Mouse (Mus musculus): Measurements from ENCODE around the gene BC049715.

The BC049715 gene

DNA sequence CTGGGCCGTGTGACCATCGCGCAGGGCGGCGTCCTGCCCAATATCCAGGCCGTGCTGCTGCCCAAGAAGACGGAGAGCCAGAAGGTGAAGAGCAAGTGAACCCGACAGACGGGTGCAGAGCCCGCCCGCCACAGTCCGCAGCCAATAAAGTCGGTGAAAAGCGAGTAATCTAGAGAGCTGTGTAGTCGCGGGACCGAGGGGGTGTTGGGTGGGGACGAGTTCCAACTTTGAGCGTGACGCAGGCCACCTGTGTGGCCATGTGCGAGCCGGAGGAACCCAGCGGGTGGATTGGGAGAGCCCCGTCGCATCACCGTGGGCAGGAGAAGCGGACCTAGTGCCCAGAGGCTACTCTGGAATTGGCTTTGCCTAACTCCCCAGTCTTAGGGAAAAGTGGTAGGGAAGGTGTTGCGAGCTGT is 18.8 kb upstream of the BC049715 start:
- no peak for DNase-seq (ENCODE audit: low read depth, low spot score)

DNA sequence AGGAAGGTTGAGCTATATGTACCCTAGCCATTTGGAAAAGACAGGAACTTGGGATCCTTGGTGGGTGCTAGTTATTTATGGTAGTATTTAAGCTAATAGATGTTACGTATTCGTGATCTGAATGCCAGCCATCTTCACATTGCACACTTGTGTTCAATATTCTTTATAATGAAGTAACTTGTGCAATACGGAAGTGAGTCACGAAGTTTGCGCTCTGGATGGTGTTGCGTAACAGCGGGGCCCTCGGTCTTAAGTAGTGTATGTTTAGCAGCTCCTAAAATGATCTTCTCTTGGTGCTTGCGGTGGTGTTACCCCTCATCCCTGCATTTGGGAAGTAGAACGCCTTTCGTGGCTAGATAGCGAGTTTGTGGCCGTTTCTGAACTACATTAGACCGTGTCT is 18.3 kb upstream of the BC049715 start:
- no peak for DNase-seq (ENCODE audit: low read depth, low spot score)

DNA sequence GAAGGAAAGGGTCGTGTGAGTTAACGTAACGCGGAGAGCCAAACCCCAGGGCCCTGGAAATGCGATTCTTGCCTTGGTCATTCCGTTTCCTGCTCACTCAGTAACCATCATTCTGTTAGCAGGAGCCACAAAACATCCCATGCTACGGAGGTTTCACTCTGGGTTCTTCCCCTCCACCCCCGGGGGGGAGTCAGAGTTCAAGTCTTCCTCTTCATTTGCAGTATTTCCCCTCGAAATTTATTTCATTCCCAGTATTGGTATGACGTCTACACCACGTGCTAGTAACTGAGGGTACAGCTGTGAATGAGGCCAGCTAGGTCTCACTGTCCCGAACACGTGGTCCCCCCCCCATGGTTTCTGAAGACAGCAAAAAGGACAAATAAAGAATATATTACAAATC is 17.8 kb upstream of the BC049715 start:
- no peak for DNase-seq (ENCODE audit: low read depth, low spot score)

DNA sequence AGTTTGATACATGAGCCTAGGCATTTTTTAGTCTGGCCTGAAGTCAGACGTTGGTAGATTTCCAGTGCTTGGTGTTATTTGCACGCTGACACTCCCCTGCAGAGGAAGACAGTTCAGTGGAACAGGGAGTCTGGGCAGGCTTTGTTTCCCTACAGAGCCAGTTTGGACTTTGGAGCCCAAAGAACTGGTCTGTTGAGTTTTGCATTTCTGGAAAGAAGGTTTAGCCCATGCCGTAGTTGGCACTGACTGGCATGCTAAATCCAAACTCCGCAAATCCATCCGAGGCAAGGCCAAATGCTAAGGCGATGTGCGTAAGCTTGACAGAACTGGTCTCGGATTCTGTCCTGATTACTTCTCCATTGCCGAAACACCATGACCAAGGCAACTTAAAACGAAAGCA is 16.2 kb upstream of the BC049715 start:
- DNase-seq (ENCODE audit: low read depth, low spot score) = no peak

DNA sequence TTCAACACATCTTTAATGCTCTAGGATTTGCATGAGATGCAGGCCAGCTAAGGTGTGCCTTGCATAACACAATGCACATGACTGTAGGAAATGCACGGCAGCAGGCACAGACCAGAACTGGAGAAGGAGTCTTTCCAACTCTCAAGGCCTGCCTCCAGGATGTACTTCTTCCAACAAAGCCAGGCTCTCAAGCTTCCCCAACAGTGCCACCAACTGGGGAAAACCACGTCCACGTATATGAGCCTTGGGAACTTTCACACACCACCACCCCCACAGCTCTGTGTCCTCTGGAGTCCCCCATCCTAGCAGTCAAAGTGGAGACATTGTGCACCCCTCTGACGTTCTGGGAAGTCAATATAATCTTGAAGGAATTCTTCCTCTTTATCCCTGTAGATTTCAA is 14.3 kb upstream of the BC049715 start:
- peak; percentile 68 for DNase-seq (ENCODE audit: low read depth, low spot score)

DNA sequence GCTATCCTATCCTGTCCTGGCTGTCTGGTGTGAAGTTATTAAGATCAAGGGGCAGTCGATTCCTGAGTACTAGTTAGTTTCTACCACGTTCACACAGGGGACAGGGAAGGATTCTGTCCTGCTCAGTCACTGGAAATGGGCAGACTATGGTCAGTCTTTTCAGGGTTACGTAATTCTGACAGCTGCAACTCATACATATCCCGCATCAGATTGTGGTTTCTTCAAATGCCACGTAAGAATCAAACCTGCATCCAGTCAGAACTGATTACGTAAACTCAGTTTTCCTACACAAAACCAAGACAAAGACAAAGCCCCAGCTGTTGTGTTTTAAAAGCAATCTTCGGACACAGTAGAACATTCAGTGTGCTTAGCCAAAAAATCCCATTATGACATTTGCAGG is 12.0 kb upstream of the BC049715 start:
- no peak for DNase-seq (ENCODE audit: low read depth, low spot score)

DNA sequence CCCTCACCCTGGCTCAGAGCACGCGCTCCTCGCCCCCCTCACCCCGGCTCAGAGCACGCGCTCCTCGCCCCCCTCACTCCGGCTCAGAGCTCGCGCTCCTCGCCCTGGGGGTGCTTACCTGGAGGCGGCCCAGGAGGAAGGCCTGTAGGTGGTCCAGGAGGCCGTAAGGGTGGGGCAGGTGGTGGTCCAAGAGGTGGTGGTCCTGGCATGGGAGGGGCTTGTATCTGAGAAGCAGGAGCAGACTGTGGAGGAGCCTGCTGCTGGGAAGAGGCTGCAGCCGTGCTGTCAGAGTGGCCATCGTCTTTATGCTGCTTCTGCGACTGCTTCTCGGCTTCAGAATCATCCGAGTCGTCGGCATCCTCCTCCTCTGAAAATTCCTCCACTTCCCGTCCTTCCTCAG is 10.6 kb upstream of the BC049715 start:
- DNase-seq (ENCODE audit: low read depth, low spot score) = no peak

DNA sequence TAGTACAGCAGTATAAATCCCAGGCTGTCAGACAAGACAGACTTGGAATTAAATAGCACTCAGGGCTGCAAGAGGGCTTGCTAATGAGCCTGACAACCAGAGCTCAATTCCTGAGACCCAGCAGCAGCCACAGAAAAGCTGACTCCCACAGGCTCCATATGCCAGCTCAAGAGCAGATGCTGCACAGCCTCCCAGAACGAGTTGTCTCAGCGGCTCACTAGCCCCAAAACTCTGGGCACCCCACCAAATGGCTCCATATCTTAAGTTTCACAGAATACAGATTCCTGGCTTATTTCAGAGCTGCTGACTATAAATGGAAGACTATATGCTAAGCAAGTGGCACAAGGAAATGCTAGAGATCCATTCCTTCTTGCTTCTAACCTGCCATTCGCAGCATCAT is 9.9 kb upstream of the BC049715 start:
- DNase-seq (ENCODE audit: low read depth, low spot score) = peak; percentile 97

DNA sequence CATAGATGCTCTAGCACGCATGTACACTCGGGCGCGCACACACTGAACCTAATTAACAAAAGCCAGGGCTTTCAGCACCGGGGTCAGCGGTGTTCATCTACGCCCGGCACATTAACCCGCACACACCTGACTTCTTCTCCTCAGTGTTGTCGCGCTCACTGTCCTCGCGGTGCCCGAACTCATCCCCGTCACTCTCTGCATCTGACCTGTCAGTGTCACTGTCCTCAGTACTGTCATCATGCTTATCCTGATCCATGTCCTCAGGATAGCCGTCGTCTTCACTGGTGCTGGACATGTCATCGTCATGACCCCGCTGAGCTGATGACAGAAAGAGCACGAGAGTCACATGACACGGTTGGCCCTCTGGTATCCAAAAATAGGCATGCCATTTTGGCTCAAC is 7.0 kb upstream of the BC049715 start:
- DNase-seq (ENCODE audit: low read depth, low spot score) = no peak

DNA sequence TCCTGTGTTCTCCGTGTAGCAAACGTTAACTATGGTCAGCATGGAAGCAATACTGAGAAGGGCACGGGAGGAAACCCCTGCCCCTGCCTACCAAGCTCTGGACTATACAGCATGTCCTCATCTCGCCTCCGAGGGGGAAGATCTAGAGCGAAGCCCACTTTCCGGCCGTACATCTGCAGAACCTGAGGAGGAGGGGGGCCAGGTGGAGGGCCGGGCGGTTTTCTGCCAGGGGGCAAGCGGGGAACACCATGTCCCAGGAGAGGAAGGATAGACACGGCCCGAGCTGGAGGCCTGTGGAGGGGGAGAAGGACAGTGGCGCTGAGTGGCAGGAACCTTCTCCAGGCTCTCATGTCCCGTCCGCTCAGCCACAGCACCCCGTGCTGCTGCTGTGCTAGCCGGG is 6.3 kb upstream of the BC049715 start:
- DNase-seq (ENCODE audit: low read depth, low spot score) = no peak

DNA sequence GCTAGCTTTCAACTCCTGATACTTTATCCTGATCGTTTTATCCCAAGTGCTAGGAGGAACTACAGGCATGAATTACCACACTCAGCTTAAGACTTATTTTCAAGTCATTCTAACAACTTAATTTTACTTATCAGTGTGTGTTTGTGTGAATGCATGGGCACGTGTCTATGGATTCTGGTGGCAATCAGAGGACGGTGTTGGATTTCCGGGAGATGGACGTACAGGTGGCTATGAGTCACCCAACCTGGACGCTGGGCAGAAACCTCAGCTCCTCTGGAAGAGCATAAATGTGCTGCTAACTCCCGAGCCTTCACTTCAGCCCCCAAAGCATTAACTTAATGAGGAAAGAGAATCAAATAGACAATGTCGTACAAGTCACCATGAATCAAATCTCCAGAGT is 2.4 kb upstream of the BC049715 start:
- DNase-seq (ENCODE audit: low read depth, low spot score) = no peak

DNA sequence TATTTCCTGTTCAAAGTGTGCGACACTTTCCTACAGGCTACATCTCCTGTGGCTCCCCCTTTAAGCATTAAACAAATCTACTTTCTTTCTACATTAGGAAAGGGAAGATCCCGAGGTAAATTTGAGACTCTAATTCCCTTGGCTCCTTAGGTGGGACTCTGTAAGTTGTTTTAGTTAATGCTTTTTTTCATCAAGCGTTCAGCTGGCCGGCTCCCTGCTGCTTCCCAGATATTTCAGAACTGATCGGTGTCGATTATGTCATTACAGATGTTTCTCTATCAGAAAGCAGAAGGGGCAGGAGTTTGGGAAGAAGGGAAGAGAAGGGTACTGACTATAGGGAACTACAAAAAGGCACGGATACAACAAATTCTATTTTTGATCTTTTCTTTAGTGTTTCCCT is 310 bp upstream of the BC049715 start:
- DNase-seq (ENCODE audit: low read depth, low spot score) = no peak

DNA sequence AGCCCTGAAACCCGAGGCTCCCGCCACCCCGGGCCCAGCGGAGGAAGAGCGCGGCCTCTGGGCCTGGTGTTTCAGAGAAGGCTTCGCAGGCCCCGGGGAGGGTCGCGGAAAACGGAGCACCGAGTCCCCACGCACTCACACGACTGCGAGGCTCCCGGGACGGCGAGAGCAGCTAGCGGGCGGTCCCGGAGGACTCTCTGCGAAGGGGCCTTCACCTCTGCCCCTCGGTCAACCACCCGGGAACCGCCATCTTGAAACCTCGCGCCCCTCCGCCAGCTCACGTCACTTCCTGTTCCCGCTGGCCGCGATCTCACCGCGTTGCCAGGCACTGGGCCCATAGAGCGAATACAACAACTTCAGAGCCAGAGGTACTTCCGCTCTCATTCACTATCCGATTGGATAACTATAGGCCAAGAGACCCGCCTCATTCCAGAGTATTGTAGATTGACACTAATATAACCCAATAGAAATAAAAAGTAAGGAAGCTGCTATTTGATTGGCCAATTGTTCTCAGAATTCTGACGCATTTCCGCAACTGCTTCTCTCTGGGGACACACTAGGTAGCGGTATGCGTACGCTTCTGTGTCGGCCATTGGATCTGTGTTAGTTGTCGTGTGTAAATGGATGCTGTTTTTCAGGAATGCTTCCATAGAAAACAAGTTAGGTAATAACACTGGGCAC is 595 bp downstream of the BC049715 start, which contains the start of gene Wbp11:
TSS of gene Wbp11 (minus strand) at position 353 of the 681 bp plus-strand sequence.
- peak; percentile 99 for DNase-seq (ENCODE audit: low read depth, low spot score)

DNA sequence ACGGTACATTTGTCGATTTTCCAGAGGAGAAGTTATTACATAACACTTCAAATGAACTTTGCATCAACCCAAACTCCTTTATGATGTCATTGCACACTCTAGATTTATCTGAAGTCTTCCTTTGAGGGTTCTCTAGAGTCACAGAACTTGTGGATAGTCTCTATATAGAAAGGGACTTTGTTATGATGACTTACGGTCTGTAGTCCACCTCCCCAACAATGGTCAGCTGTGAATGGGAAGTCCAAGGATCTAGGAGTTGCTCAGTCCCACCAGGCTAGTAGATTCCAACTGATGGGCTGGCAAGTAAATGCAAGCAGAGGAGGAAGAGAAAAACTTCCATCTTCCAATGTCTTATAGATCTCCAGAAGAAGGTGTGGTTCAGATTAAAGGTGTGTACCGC is 1.3 kb downstream of the BC049715 start:
- no peak for DNase-seq (ENCODE audit: low read depth, low spot score)

DNA sequence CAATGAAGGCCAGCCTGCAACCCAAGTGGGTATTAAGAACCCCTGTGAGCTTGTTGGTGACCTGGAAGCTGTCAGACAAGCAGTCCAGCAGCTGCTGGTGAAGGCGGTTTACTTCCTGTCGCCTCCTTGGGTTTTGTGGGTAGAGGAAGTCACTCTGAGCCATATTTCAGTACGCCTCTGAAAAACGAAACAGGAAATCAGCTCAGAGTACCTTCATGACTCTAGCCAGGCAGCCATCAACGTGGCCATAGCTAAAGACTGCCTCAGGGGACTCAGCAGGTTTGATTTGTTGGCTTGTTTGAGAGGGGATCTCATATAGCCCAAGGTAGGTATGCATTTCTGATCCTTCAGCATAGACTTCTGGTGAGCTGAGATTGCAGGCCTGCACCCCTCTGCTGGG is 4.3 kb downstream of the BC049715 start:
- no peak for DNase-seq (ENCODE audit: low read depth, low spot score)

DNA sequence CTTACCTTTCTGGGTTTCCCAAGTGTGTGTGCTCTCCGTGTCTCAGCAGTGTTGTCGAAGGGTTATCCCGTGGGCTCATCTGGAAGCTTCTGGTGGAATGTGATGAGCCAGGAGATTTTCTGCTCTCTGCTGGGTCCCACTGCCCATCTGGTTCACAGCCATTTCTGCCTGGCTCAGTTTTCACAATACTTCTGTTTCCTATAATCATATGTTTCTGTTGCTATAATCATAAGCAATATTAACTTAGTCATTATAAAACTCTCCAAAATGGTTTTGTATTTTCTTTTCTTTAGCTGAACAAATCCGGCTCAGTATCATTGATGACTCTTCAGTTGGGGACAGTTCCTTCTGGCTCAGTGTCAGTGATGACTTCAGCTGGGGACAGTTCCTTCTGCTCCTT is 7.9 kb downstream of the BC049715 start, which contains the start of gene Smco3:
TSS of gene Smco3 (minus strand) at position 101 of the 400 bp plus-strand sequence.
- DNase-seq (ENCODE audit: low read depth, low spot score) = no peak

DNA sequence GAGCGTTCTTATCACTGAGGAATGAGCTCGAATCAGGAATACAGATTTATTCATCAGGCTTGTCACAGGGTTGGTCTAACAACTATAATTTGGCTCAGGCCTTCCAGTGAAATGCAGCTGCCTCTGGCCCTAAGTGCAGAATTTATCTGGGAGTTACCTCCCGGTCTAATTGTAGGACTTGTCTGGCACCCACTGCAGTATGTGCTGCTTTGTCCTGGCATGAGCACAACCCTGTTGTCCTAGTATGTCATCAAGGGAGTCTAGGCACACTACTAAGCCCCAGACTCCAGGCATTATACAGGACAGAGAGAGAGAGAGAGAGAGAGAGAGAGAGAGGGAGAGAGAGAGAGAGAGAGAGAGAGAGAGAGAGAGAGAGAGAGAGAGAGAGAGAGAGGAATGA is 9.9 kb downstream of the BC049715 start:
- no peak for DNase-seq (ENCODE audit: low read depth, low spot score)

DNA sequence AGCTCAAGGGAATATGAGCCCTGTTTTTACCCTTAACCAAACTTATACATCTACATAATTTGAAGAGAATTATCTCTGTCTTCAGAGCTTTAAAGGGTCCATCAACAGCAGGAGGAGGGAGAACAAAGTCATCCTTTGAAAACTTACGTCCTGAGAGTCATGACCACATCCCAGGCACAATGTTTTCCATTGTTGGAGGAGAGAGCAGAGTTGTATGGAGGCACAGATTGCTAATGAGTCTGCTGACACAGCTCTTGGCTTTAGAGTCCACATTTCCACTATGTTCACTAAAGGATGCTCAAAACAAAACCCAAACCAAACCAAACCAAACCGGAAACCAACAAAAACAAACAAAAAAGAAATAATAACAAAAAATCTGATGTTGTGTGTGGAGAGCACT is 17.5 kb downstream of the BC049715 start:
- peak; percentile 57 for DNase-seq (ENCODE audit: low read depth, low spot score)

DNA sequence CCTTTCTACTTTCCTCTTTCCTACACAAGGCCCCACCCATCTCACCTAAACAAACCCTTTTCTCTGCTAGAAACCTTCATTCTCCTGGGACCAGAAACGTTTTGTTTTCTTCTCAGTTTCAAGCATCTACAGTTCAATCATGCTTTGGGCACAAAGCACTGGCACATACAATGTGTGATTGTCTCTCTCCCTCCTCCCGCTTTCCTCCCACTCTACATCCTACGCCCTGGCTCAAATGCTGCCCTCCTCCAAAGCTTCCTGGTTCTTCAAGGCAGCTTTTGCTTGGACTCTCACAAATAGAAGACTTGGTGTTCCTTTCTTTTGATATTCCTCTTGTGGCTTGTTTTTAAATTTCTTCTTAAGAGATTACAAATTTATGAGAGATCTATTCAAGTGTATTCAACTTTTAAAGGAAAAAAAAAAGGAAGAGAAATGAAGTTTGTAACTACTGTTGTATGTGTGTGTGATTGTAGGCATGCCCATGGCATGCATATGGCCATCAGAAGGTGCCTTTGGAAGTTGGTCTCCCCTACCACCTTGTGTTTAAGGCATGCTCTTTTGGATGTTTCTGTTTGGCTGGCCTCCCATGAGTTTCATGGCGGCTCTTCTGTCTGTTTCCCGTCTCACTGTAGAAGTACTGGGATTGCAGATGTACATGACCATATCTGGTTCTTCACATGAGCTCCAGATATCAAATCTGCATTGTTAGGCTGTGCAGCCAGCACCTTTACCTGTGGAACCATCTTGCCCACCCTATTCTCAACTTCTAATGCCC is 18.5 kb downstream of the BC049715 start:
- peak; percentile 44 for DNase-seq (ENCODE audit: low read depth, low spot score)

DNA sequence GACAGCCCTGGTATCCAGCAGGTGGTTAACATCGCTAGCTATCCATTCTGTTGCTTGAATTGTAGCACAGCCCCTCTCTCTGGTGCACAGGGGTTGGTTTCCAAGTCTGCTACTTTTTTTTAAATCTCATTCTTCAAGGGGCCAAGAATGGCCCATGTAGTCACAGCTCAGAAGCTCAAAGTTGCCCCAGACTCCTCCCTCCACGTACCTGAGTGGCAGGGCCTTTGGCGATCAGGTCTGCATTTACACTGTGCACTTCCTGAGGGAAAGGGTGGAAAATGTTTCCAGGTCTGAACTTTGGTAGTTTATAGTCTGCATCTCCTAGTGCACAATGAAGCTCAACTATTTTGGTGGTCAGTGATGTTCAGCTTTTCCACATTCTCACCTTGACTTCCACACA is 19.8 kb downstream of the BC049715 start:
- DNase-seq (ENCODE audit: low read depth, low spot score) = no peak

DNA sequence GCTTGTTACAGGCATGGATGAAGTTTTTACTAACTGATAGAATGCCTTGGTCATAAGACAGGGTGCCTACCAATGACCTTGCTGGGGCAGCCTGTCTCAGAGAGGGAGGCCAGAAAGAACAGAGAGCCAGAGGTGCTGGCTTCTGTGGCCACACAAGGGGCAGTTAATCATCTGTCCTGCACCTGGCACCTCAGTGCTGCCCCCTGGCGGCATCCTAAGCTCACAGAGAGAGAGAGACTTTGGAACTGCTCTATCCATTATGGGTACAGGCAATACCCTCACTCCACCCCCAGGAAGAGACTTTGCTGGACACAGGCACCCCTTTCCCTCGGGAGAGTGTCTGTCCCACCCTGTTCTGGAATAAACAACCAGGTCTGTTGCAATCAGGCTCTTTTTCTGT is 20.4 kb downstream of the BC049715 start:
- no peak for DNase-seq (ENCODE audit: low read depth, low spot score)

DNA sequence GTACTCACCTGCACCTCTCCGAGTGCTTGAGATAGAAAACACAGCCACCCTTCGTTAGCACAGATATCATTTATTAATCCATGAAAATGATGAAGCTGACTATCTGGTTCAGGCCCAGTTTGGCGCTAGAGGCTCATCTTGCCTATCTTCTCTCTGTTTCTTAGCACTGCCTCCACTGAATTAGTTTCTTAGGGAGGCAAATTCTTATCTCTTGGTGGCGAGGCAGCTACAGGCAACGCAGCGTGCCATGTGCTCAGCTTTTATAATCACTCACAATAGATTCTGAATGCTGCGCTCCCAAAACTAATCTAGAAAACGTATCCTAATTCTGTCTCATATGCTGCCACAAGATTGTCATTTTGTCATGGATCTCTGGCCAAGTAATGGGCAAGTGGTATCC is 21.0 kb downstream of the BC049715 start:
- DNase-seq (ENCODE audit: low read depth, low spot score) = no peak

DNA sequence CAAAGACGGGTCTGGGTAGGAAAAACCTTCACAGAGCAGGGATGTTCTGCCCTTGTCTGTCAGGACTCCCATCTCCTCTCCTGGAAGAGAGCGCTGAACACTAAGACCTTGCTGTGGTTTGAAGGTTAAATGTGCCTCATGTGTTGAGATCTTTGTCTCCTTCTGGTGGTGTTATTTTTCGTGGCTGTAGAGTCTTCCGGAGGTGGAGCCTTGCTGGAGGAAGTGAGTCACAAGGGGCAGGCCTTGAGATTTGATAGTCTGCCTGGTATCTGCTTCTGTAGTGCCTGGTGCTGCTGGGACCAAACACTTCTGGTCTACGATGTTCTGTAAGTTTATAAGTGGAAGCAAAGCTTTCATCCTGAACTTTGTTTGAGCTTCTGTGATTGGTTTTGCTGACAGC is 21.5 kb downstream of the BC049715 start:
- no peak for DNase-seq (ENCODE audit: low read depth, low spot score)

Data from telencephalon, adult 2 months (tissue).